Mouse (Mus musculus): ENCODE data around the gene Rab25.
"Not testable (repeated sequence)": the region's sequence is repeated elsewhere in the genome, so short reads cannot be mapped to it uniquely, and the experiment has no call there.

The Rab25 gene

DNA sequence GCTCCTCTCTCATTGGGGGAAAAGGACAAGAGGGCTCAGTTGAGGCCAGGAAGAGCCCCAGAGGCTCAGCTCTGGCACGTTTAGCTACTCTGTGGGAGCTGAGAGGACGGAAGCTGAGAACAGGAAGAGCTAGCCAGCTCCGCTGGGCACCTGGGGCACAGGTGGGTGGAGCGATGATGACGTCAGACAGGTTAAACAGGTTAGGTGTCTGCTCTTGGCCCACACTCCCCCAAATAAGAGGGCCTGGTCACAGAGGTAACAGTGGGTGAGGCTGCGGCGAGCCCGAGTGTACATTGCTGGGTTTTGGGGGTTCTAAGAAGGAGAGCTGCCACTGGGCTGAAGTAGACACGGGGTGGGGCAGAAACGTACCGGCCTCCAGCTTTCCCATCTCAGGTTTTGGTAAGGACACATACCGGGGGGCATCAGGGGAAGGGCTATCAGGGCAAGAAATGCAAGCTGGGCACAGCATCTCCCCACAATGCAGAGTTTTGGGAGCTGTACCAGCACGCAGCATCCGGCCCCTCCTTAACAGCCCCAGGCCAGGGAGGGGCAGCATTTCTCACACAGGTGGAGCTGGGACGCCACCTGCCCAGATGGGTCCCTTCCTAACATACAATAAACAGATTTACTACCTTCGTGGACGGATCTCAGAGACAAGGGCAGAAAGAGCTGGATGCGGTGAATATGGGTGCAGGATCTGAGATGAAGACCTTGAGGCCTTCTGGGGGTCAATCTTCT is at the start of gene Rab25:
Gene Rab25 (minus strand): TSS at position 121 of the 738 bp plus-strand sequence.
- no peak for DNase-seq (ENCODE audit: inconsistent age in 2 of 2, low spot score in 1 of 2)

DNA sequence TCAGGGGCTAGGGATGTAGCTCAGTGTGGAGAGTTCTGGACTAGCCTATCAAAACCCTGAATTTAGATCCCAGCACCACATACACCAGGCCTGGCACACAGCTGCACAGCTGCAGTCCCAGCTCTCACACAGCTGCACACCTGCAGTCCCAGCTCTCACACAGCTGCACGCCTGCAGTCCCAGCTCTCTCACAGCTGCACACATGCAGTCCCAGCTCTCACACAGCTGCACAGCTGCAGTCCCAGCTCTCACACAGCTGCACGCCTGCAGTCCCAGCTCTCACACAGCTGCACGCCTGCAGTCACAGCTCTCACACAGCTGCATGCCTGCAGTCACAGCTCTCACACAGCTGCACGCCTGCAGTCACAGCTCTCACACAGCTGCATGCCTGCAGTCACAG is 48.4 kb upstream of the Rab25 start:
- not testable (repeated sequence) for DNase-seq (ENCODE audit: inconsistent age in 2 of 2, low spot score in 1 of 2)

DNA sequence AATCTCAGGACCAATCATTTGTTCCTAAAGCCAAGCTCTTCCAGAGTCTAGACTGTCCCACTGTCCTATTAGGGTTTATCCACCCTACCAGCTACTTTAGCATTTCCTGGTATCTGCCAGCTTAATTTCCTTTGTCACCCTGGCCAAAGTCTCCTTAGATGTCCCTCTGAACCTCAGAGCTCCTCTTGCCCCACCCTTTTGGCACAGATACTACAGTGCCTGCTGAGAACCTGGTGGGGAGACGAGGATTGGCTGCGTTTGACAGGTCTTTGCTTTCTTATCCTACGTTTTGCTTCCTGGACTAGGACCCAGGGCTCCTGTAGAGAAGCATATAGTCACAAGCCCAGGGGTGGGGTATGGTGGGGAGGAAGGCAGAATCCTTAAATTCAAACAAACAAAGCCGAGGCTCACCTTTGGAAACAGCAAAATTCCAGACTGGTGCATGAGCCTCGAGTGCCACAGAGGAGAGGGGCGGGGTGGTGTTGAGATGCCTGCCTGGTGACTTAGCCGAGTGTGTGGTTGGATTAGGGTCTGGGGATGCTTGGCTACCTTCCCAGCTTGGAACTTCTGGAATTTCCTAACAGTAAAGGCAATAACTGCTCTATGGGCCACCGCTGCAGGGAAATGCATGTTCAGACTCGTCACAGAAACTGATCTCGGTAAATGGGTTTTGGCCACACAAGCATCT is 45.9 kb upstream of the Rab25 start:
- no peak for DNase-seq (ENCODE audit: inconsistent age in 2 of 2, low spot score in 1 of 2)

DNA sequence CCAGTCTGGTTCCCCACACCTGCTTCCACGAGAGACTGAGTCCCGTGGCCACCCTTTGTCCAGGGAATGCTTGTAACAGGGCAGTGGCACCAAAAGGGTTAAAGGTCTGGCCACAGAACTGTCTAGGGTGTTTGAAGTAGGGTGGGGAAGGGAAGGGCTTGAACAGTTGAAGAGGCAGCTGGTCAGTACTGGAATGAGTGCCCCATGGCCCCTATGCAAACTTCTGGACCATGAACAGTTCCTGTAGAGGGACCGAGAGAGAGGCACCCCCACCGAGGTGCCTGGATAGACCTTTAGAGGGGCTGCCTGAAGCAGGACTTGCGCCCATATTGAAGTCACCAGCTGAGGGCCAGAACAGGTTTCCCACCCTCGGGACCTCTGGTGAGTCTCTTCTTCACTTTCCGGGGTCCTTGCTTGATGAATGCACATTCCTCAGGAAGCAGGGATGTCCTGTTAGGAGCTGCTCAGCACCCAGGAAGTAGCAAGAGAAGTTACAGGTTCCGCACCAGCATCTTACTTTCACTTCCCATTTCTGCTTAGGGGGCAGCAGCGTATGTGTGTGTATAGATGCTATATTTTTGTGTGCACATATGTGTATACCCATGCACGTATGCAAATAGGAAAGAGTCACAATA is 45.0 kb upstream of the Rab25 start:
- DNase-seq (ENCODE audit: inconsistent age in 2 of 2, low spot score in 1 of 2) = no peak

DNA sequence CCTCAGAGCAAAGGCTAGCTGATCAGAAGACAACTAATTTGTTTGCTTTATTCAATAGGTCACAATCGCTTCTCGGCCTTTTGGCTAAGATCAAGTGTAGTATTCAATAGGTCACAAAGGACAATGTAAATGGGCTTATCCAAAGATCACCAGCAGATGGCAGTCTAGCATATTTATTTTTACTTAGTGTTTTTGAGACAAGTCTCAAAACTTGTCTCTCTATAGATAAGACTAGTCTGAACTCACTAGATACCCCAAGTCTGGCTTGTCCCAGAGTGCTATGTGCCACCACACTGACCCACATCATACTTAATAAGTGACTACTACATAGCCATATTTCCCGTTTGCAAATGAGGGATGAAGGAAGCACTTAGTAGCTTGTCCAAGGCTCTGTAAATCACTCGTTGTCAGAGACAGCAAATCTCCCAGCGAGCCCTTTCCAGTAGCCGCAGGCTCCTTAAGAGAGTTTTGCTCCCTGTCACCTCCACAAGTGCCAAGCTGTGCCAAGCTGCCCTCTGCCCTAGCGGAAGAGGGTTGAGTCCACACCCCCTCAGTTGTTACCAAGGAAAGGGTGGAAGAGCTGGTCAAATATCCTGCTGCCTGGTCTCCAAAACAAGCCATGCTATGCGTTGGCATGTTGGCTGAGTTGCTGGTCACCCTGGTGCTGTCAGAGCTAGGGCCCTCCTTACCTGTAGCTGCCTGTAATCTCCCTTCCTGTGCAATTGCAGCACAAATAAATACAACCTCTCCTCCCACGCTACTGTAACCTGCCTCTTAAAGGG is 44.0 kb upstream of the Rab25 start:
- DNase-seq (ENCODE audit: inconsistent age in 2 of 2, low spot score in 1 of 2) = peak in 1 of 2 experiments; percentile 83

DNA sequence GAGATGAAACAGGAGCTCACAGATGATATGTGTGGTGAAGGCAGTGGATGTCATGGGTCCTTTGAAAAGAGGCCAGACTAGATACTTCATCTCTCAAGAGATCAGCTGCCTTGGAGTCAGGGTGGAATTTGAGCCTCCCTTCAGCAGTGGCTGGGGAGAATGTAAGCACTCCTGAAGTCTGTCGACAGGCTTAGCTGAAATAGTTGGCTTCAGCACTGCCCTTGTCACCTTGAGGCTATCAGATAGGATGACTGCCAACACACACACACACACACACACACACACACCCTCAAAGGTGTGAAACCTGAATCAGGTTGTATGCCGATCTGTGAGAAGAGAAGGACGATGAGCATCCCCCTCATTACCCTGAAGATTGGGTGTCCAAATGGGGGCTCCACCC is 42.9 kb upstream of the Rab25 start:
- no peak for DNase-seq (ENCODE audit: inconsistent age in 2 of 2, low spot score in 1 of 2)

DNA sequence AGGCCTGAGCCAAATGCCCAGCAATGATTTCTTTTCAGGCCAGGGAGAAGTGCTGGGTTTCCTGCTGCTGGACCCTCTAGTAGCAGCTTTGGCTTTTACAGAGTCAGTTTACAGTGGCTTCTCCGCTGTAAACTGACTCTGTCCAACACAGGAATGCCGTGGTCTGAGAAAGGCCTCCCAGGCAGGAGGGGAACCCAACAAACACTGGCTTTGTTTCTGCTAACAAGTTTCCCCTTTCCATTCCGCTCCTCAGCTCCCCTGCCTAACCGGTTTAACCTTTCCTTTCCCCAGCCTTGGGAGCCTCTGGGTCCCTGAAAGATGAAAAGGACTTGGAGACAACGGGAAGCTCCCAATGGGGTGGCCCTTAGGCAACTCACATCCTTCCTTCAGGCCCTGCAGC is 42.1 kb upstream of the Rab25 start:
- DNase-seq (ENCODE audit: inconsistent age in 2 of 2, low spot score in 1 of 2) = no peak

DNA sequence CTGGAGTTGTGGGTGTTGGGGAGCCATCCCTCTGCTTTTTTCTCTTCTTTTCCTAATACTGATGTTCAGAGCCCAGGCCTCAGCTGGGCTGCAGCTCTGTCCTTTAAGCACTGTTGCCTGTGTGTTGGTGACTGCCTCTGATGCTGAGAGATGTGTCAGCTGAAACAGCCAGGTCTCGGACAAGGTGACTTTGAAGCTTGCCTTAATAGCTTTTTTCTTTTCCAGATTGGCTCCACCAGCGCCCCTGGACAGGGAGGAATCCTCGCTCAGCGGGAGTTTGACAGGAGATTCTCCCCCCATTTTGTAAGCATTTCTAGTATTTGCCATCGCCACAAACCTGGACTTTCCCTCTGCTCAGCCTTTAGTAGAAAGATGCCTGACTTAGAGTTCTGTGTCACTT is 38.5 kb upstream of the Rab25 start:
- DNase-seq (ENCODE audit: inconsistent age in 2 of 2, low spot score in 1 of 2) = no peak

DNA sequence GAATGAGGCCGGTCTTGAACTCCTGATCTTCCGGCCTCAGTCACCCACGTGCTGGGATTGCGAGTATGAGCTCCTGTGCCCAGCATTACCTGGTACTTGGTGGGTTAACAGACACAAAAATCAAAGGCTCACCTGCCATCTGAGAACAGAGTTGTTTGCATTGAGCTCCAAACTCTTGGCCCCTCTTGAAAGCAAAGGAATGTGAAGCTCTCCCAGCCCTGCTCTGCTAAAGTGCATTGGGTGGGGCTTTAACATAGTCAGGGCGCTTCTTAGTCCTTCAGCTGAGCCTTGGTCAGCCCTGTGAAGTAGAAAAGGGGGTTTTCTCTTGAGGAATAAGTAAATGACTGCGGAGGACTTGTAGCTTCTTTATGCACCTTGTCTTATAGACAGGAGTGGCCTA is 37.7 kb upstream of the Rab25 start:
- DNase-seq (ENCODE audit: inconsistent age in 2 of 2, low spot score in 1 of 2) = no peak

DNA sequence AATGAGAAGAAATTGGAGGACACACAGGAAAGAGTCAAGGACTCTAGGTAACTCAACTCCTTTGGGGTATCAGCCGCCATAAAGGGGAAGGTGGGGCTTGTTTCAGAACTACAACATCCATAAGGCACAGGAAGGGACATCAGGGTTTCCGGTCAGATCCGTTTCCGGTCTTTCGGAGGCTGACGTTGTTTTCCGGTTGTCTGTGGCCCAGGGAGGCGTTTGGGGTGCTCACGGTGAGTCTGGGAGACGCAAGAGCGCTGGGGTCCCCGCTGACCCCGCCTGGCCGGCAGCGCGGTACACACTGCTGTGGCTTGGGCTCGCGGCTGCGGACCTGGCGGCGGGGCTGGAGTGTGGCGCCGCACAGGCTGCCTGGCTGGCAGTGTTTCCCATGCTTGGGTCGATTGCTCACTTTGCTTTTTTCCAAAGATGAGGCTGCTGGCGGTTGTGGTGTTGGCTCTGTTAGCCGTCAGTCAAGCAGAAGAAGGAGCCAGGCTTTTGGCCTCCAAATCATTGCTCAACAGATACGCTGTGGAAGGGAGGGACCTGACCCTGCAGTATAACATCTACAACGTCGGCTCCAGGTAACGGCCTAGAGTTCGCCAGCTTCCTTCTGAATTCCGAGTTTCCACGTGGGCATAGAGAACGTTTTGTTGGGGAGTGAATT is 31.5 kb upstream of the Rab25 start:
- peak; percentile 86 to 95 for DNase-seq (ENCODE audit: inconsistent age in 2 of 2, low spot score in 1 of 2)

DNA sequence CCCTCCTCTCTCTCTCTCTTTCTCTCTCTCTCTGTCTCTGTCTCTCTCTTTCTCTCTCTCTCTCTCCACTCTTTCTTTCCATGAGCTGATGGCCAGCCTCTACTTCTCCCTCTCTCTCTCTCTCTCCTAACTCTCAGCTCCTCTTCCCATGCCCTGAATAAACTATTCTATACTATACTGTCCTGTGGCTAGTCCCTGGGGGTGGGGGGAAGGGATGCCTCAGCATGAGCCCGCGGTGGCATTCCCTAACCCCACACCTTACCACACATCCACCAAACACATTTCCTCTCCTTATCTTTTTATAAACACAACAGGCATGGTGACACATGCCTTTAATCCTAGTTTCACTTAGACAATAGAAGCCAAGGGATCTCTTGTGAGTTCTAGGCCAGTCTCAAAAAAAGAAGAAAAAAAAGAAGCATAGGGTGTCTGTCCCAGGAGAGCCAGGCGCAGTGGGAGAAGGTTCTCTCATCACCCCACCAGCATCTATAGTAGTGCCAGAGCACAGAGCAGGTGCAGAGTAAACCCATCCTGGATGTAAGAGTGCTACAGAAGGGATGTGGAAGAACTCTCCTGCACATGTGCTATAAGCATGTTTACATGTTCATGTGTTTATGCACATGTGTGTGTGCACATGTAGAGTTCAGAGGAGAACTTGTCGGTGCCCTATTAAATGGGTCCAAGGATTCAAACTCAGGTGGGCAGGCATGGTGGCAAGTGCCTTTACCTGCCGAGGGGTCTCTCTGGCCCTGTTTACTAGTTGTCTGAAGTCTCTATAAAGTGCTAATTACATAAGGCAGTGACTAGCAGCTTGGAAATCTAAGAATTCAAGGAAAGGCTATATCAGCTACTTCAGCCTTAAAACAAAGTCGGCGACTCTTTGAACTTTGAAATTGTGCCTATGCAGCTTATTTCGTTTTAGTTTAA is 30.7 kb upstream of the Rab25 start:
- DNase-seq (ENCODE audit: inconsistent age in 2 of 2, low spot score in 1 of 2) = no peak

DNA sequence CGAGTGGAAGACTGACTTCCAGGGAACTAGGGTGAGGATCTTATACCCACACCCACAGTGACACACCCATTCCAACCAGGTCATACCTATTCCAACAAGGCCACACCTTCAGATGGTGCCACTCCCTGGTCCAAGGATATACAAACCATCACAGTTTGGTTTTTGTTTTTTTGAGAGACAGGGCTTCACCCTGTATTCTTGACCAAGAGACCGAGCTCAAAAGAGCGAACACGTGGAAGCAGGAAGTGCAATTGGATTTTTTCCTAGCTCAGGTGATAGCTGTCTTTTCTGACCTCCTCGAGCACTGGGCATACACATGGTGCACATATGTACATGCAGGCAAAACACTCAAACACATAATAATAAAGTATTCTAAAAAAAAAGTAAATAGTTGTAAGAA is 29.7 kb upstream of the Rab25 start:
- not testable (repeated sequence) for DNase-seq (ENCODE audit: inconsistent age in 2 of 2, low spot score in 1 of 2)

DNA sequence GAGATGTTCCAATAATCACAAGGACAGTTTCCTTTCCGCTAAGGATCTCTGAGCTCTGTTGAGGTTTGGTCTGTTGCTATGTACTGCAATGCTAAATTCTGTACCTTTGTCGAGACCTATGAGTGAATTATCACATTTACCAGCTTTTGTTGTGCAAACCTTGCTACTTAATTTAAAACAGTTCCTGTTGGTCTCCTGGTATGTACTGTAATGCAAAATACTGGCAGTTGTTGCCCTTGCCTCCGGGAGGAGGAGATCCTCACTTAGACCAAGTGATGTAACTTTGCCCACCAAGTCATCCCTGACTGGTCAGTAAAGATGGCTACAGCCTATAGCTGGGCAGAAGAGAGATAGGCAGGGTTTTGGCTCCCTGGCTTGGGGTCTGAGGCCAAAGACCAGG is 27.4 kb upstream of the Rab25 start, which contains the start of gene Ssr2:
Gene Ssr2 (plus strand): TSS at position 337 of the 400 bp plus-strand sequence.
- no peak for DNase-seq (ENCODE audit: inconsistent age in 2 of 2, low spot score in 1 of 2)

DNA sequence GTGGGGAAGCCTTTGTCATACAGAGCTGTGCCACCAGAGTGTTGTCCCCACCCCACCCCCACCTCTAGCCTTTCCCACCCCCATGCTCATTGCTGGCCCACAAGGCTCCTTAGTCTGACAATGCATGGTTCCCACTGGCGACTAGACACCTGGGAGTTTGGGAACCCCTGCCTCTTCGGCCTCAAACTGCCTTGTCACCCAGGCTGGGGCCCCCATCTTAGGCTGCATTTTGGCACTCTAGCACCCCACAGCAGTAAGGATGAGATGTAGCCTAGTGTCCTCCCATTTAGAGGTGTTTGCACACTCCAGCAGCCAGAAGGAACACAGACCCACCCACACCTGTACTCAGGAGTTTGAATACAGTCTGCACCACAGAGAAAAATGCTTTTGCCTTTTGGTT is 25.7 kb upstream of the Rab25 start:
- DNase-seq (ENCODE audit: inconsistent age in 2 of 2, low spot score in 1 of 2) = no peak

DNA sequence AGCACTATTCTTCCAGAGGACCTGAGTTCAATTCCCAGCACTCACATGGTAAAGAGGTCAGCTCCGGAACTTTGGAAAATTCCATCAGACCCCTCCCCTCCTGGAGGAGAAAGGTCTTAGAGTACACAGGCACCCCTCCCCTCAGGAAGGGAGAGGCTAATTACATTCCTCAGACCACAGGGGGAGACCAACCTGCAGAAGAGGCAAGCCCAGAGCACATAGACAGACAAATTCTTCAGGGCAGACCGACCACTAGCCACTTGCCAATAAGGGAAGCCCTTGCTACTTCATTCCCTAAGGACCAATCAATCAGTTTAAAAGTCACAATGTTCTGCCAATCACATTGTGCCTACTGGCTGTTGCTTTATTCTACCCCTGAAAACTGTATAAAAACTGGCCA is 24.7 kb upstream of the Rab25 start:
- DNase-seq (ENCODE audit: inconsistent age in 2 of 2, low spot score in 1 of 2) = no peak

DNA sequence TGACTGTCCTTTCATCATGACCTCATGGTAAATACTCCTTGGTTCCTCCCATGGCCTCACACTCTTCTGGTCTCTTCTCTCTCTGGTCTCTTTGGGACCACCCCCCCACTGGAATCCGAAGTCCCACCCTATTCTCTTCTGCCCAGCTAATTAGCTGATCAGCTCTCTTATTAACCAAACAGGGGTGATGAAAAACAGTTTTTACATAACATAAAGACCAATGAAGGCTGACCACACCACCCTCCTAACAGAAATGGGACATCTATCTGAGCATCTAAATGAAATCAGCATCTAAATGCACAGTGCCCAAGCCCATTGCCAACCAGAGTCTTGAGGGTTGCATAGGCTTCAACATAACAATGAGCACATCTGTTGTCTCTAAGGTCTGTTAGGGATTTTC is 23.8 kb upstream of the Rab25 start:
- DNase-seq (ENCODE audit: inconsistent age in 2 of 2, low spot score in 1 of 2) = no peak

DNA sequence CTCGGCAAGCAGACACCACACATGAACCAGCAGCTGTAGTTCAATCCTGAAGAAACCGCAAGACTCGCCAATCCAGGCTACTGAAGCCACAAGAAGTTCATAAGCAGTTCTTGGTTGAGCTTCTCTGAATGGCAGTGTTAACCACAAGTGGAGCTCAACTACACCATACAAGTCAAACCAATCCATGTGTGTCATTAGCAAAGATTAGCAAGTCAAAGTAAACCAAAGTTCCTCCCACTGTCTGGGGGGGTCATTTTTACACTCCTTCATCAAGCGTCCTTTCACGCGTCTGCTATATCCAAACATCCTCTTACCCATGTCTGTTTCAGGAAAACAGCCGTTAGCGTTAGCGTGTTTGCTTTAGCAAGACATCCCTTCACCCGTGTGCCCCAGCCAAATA is 22.2 kb upstream of the Rab25 start:
- DNase-seq (ENCODE audit: inconsistent age in 2 of 2, low spot score in 1 of 2) = no peak

DNA sequence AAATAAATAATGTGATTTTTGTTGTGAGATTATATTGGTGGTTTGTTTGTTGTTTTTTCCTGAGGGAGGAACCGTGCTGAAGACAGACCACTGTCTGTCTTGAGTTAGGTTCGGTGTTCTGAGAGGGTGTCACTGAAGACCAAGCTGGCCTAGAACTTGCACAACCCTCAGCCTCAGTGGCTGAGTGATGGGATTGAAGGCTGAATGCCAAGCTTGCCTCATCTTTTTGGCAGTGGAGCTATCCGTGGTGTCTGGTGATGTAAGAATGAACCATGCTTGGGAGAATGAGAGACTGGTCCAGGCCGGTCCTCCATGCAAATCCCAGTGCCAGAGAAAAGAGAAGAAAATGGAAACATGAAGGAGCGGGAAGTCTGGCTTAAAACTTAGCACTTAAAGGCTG is 21.6 kb upstream of the Rab25 start:
- peak in 1 of 2 experiments; percentile 81 for DNase-seq (ENCODE audit: inconsistent age in 2 of 2, low spot score in 1 of 2)

DNA sequence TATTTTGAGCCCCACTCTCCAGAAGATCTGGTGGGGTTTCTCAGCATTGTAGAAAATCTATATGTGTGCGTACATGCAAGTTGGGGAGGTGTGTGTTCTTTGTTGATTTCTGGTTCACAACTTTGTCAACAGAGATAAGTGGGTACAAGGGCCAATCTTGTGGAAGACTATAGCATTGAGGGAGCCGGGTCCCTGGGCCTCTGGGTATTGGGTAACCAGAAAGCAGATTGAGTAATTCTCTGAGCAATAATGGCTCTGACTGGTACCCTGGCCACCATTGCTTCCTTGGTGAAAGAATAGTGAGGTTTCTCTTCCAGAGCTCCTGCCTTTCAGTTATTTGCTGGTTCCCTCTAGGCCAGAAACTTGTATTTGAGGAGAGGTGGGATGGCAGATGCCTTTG is 21.0 kb upstream of the Rab25 start:
- DNase-seq (ENCODE audit: inconsistent age in 2 of 2, low spot score in 1 of 2) = peak in 1 of 2 experiments; percentile 48

DNA sequence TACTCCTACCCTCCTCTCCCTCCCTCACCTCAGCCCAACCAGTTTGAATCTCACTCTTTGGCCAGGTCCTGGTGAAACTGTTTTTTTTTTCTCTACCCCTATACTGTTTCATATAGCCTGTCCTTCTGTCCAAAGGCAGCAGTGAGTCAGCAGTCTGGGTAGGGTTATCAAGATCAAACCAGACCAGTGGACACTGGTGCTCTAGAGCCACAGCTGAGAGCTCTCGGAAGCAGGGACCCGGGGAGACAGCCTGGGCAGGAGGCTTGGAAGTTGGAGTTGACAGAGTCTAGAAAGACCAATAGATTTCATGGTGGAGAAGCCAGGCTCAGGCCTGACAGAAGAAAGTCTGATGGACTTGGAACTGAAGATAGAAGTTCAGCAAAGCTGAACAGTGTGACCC is 20.5 kb upstream of the Rab25 start:
- peak in 1 of 2 experiments; percentile 60 for DNase-seq (ENCODE audit: inconsistent age in 2 of 2, low spot score in 1 of 2)
